Mouse (Mus musculus) bone marrow macrophage, adult 2 months (primary cell): ENCODE measurements around the gene Slamf6.

Experiments used
- CTCF ChIP-seq: IDR thresholded peaks from 2 replicates; pipeline ENCODE4 v1.5.1; 2012; ENCODE audit warnings: low read depth, mild to moderate bottlenecking, low read length, moderate library complexity
- POLR2A ChIP-seq: IDR thresholded peaks from 2 replicates; pipeline ENCODE4 v1.6.1; 2012; ENCODE audit warnings: mild to moderate bottlenecking, low read depth, low read length, borderline replicate concordance

DNA sequence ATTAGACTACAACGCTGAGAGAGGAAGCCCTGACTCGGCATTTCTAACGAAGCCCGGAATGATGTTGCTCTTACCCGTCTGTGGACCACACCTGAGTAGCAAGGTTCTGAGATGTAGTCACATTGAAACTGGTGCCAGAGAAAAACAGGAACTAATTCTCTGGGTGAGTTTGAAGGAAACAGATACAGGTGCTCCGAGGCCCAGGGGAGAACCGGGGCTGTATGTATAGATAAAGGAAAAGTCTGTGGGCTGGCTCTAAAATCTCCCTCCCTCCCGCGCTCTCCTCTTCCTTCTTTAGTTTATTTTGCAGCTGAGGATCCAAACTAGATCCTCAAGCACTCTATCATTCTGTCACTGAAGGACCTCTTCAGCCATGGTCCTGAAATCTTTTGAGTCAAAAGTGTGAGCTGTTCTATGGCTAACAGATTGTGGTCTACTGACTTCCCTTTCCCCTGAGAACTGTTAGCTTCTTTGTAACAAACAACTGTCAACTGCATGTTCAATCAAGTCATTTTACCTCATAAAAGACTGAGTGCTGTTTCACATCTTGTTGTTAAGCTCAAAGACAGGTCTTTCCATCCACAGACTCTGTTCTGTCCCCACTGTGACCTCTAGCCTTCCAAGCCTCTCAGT lies 3.8 kb downstream of the Slamf6 start:
- TF ChIP-seq CTCF, result no peak
- no peak for TF ChIP-seq POLR2A
